Mouse (Mus musculus): Measurements from ENCODE around the gene Mknk1.

Gene Mknk1

DNA sequence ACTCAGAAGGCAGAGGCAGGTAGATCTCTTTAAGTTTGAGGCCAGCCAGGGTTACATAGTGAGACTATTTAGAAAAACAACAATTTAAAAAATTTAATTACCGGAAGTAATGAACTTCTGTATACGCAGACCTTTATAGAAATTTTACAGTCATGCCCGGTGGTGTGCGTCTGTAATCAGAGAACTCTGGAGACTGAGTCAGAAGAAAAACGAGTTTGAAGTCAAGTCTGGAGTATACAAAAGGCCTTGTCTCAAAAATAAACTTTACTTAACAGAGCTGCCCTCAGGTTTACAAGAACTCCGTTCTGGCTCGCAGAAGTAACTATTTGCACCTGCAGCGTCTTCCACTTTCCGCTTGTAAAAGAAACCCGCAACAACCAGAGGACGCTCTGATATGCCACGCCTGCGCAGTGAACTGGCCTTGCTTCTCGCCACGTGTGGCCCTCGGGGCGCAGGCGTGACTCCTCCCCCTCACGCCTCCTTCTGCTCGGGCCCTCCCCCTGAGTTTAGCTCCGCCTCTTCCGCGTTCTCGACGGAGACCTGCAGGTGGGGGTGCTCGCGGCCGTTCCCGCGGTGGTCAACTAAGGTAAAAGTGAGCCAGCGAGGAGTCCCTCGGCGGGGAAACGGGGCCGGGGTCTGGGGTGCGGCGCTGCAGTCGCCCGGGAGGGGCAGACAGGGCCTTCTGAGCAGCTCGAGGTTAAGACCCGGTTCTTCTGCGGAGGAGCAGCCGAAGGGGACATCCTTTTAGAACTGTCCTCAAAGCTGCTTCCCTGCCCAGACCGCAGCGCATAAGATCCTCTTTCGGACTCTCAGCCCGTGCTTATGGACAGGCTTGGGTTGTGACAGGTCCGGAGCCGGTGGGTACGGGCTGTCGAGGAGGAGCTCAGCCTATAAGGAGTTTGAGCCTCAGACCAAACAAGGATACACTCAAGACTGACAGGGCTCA, at the start of gene Mknk1:
Gene Mknk1, plus strand, starts transcription at position 503 of the 946 bp plus-strand sequence.
- peak; percentile 92 for DNase-seq

DNA sequence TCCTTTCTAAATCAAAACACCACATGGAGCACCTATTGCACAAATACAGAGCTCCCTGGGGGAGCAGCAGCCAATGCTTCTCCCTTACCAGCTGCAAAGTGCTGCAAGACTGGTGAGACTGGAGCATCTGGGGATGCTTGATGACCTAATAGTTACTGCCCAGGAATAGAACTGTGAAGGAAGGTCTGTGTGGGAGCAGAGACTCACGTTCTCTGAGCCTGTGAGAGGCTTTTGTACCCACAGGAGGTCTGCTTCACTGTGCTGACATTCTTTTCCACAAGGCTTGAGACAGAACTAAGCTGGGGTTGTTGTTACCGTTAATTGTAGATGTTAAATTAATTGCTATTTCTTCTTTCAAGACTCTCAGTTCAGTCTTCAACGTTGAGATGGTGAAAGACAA, 48.1 kb upstream of the Mknk1 start:
- DNase-seq: no peak

DNA sequence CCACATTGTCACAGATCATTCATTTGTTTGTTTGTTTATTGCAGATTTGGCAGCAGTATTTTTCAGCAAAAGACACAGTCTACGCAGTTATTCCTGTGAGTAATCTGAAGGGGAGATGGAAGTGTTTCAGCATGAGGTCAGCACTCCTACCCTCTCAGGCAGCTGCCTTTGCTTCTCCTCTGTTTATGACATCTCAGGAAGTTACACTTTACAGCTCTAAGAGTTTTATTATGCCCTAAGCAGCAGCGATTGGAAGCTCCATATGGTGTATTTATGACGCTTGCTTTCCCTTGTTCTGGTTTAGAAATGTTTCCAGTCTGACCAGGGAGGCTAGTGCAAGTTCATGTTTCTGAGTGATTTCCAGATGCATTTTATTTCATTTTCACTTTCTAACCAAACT, 43.6 kb upstream of the Mknk1 start:
- no peak for DNase-seq

DNA sequence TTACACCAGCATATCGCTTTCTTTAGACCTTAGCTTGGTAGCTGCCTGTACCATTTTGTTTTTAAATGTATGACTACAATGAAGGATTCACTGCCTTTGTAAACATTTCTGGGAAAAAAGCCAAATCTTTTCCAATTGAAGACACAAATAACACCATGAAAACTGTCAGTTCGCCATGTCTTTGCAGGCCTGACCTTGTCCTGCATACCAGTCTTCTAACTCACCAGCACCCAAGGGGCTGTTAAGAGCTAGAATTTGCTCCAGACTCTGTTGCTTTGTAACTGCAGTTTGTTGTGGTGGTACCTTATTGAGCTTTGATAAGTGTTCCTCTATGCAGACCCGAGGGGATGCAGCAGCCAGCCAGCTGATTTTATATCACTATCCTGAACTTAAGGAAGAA, 39.0 kb upstream of the Mknk1 start:
- DNase-seq: no peak

DNA sequence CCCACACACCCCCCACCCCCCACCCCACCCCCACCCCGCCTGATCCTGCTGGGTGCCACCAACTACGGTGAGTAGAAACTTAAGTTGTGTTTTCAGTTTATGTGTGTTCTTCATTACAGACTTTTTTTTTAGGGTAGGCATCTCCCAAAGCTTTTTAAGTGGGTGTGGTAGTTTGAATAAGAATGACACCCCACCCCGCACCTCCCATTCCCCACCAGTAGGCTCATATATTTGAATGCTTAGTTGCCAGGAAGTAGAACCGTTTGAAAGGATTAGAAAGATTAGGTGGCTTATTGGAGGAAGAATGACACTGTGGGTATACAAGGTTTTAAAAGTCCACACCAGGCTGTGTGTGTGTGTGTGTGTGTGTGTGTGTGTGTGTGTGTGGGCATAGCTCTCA, 26.7 kb upstream of the Mknk1 start:
- no peak for DNase-seq

DNA sequence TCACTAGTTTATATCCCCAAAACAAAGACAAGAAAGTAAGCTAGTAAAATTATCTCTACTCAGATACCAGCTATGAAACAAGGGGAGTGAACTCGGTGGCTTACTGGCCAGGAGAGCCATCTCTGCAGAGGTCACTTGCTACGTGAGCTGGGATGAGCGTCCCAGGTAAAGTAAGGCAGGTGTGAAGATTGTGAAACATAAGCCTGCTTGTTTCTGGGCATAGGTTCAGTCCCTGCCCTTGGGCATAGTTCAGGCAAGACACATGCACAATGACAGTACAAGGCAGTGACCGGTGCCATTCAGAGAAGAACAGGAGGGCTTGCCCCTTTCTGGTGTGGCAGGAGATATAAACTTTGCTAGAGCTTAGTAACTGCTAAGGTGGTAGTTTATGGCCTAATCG, 23.4 kb upstream of the Mknk1 start:
- DNase-seq: no peak

DNA sequence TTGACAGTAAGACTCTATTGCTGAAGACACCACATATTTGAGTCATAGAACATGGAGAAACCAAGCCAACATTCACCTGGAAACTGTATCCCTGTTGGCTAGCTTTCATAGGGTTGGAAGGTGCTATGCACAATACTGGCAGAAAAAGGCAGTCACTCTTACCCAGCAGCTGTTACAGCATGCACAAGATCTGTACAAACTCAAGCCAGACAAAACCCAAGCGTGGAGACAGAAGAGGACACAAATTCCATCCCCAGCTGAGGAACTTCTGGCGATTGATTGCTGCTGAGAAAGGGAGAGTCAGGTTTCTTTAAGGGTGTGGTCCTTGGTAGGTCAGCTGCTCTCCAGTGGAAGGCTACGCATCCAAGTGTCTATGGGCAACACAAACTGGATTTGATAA, 18.8 kb upstream of the Mknk1 start:
- no peak for DNase-seq

DNA sequence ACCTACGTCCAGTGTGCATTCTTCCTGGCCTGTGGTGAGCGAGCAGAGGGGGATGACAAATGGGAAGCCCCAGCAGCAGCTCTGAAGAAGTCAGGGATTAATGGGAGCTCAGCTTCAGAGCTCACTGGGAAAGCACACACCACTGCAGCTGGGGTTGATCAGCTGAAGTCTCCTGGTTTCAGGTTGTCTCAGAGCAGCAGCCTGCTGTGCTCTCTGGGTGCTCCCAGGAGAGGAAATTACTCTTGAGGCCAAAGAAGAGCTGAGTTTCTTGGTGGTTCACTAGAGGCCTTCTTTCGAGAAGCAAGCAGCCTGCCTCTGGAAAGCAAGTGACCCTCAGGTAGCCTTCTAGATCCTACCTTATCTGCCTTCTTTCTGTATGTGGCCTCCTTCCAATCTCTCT, 18.1 kb upstream of the Mknk1 start:
- DNase-seq: no peak

DNA sequence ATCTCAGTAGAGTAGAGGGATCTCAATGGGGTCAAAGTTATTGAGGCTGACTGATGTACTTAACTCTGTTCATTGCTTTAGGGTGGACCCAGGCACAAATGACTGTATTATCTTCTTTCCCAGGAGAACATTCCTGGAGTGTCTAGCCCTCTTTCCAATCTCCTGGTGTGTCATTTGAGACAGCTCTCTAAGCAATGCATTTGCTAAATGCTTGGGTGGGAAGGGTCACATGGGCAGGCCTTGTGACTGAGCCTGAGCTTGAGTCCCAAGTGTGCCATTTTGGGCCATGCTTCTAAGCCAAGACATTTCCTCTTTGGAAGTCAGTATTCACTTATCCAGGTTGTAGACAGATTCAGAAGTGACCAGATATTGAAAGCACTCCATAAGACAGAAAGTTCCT, 17.6 kb upstream of the Mknk1 start:
- no peak for DNase-seq

DNA sequence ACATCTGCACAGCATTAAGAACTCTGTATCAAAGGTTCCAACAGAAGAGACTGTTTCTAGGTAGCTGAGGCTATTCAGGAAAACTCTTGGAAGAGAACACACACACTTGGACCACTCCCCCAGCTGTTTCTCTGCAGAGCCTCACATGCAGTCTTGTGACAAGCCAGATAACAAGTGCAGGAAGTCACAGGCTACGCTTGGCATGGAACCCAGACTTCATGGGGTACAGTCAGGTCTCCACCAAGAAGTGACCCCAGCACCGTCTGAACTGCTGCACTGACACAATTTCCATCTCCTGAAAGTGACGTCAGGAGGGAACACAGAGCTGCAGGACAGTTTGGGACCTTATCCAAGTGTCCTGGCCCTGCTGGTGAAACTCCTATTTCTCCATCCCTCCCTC, 17.1 kb upstream of the Mknk1 start:
- no peak for DNase-seq

DNA sequence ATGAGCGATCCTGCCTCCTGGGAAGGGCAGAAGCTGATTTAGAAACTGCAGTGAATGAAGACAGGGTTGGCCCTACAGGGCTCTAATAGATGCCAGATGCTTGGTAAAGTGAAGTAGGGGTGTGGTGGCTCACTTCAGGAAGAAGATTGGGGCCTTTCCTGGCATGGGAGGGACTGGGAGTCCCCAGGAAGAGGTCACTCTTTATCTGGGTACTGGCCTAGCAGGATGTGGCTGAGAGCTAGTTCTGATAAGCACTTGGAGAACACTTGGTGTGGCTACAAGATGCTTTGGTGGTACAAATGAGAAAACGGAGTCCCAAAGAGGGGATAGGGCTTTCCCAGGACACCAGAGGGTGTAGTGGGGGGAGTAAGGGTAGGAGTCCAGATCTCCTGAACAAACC, 14.8 kb upstream of the Mknk1 start:
- DNase-seq: no peak

DNA sequence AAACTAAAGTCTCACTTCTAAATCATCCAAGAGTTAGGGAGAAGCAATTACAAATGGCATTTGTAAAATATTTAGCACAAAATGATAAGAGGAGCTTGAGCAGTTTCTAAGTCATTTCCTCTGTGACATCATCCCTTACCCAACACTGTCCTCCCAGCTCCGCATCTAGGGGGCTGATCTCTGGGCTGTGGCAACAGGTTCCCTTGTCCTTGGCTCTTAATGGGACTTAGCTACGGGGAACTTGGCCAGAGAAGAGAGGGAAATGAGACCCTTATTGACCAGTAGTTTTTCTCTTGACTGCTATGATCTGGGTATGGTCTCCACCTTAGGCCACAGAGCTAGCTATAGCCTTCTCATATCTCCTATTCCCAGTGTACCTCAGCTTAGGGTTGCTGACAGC, 13.7 kb upstream of the Mknk1 start:
- no peak for DNase-seq

DNA sequence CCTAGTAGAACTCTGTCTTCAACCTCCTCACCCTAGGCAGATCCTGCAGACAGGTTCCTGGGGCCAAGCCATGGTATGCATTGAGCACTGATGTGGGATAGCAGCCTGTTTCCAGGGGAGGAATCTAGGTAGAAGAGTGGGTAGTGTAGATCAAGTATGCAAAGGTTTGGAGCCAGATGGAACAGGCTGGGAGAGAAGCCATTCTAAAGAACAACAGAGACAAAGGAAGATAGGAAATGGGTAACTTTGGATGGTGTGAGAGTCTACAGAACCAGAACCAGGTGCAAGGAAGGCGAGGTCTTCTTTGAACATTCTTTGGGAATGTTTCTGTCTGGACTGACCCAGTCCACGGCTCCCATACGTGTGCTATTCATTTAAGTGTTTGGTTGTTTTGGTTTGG, 11.9 kb upstream of the Mknk1 start:
- no peak for DNase-seq

DNA sequence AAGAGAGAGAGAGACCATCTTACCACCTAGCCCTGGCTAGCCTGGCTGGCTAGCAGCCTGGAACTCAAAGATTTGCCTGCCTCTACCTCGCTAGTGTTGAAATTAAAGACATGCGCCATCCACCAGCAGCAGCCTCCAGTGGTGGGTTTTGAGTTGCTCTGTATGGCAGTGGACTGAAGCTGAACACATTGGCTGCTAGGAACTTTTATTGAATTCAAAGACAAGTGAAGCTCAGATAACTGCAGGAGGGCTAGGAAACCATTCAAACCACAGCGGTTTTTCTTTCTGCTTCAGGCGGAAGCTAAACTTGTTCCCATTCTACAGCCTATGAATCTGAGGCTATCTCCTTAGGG, 11.5 kb upstream of the Mknk1 start:
- DNase-seq: no peak

DNA sequence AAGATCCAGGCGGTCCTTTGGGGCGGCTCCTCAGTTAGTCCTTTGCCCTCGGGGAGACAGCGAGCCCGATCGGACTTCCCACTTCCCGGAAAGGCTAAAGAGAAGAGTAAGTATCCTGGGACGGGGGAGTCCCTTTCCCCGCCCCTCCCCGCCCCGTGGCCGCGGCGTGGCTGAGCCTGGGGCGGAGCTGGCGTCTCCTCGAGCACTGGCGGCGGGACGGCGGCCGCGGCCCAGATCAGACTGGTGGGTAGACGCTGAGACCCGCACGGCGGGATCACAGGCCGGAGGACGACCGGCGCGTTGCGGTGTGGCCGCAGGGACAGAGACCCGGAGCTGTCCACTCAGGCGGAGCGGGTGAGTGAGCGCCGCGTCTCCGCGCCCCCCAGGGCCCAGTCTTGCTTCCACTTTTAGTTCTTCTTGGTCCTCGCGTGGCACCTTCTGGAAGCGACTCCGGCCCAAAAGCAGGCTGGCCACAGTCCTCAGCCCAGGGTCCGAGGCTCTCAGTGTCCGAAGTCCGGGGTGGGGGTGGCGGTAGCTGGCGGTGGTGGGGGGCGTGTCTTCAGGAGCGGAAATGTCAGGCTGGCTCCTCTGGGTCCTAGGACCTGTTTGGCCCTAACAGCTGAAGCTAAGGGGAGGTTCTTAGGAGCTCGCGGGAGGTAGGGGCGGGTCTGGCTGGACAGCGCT, 11.0 kb upstream of the Mknk1 start, which contains the start of gene Mob3c:
Gene Mob3c, plus strand, starts transcription at position 205 of the 684 bp plus-strand sequence.
- peak; percentile 66 to 76 for DNase-seq

DNA sequence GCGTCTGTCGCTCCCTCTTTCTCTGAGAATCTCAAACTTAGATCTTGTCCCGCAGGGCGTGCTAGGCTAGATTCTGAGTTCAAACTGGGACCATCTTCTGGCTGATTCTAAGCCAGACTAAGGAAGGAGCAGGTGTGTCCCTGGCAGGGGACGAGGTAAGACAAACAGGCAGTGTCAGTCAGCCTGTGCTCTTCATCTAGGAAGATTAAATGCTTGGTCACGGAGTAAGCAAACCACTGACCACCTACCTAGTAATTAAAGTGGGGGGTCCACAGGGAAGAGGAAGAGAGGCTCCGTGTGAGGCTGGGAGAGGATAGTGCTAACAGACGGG, 10.5 kb upstream of the Mknk1 start:
- no peak for DNase-seq

DNA sequence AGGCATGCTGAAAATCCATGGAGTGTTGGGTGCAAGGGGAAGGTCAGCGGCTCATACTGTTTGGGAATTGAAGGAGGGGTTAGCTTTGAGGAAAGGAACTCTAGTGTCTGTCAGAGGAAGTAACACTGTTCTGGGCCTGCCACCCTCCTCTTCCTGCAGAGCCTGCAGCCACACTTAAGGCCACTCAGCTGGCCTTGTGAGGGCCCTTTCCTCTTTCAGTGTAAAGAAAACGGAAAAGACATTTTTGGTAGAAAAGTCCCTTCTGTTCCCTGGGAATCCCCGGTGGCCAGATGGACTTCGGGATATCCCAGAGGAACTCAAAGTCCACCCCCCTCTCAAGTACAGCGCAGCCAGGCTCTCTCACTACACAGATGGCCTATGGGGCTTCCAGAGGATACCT, 8.5 kb upstream of the Mknk1 start:
- no peak for DNase-seq

DNA sequence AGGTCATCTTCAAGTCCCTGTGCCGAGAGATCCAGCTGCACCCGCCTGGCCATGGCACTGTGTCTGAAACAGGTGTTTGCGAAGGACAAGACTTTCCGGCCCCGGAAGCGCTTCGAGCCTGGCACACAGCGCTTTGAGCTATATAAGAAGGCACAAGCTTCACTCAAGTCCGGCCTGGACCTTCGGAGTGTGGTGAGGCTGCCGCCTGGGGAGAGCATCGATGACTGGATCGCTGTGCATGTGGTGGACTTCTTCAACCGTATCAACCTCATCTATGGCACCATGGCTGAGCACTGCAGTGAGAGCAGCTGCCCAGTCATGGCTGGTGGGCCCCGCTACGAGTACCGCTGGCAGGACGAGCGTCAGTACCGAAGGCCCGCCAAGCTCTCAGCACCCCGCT, 7.8 kb upstream of the Mknk1 start:
- DNase-seq: no peak

DNA sequence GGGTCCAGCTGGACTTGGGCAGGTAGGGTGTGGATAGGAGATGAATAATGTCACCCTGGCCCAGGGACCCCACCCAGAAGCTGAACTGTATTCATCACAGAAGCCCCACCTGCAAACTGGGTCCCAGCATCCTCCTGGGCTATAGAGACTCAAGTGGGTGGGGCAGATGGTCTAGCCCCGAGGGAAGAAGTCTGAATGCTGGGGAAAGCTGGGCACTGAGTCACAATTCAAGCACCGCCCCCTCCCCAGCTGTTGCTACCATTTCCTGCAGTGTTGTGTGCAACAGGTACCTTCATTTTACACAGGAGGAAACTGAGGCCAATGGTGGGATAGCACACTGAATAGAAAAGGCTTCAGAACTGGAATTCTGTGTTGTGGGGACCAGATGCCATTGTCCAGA, 7.0 kb upstream of the Mknk1 start:
- DNase-seq: no peak

DNA sequence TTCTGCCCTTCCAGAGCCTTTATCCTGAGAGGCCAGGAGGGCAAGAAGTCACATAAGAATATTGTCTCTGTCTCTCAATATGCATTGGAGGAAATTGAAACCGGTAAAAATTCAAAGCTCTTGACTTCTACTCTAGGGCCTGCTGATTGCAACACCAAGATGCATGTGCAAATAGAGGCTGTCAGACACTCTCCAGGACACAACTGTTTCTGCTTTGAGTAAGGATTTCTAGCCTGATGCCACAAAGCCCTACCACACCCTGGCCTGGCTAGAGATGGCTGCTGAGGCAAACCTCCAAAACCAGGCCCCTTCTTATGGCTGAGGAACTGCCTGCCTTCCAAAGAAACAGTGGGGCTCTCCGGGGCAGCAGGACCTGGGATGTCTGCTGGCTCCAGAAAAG, 3.4 kb upstream of the Mknk1 start:
- DNase-seq: no peak

DNA sequence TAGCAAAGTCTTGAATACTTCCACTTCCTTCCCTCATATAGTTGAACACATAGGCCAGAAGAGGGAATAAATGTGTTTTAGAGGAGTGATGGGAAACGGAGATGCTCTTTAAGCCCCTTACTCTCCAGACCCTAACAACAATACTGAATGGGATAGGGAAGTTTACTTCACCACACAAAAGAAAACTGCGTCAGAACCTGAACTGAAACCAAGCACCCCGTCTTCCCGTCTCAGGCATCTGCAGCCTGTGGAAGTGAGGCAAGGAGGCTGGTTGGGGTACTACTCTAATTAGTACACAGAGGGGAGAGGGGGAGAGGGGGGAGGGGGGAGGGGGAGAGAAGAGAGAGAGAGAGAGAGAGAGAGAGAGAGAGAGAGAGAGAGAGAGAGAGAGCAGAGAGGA, 802 bp upstream of the Mknk1 start:
- no peak for DNase-seq

DNA sequence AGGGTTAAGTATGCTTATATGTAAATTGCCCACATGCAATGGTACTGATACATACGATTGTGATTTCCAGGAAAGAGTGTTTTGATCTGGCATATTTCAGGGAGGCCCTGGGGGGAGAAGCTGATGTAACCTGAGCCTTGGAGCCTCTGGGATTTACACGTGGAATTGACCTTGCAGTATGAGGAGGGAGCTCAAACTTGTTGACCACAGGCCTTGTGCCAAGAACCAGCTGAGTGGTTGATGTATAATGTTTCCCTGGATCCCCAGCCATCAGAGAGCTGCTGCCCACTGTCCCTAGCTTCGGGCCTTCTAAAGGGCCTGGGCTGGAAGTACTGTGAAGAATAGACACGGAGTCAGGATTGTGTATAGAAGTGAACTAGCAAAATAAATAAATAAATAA, 958 bp downstream of the Mknk1 start:
- no peak for DNase-seq

DNA sequence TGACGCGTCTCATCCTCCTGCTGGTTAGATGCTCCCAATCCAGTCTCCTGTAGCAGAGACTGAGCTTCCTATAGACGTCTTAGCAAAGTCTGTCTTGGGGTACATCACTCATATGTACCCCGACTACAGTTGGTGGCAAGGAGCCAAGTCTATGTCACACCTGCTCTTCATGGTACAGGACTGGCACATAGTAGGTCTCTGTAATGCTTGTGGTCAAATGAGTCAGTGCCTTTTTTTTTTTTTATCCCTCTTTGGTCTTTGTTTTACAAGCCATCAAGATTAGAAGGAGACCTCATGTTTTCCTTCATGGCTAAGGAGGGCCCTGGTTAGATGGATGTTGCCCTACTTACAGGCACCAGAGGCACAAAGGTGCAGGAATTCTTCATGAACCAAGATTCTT, 1.8 kb downstream of the Mknk1 start:
- DNase-seq: no peak

DNA sequence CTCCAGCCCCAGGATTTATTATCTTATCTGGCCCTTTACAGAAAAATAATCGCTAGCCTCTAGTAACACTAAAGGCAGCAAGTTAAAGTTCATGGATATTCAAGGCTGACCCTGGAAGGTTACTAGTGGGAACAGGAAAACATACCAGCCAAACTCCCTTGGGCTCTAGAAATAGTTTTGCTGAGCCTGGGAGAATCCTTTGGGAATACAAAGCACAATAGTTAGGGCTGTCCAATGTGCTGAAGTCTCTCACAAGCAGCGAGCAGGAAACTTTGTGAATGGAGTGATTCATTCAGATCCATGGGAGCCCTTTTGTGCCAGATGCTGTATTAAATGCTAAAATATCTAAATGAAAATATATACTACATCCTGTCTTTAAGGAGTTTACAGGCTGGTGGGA, 7.7 kb downstream of the Mknk1 start:
- DNase-seq: no peak

DNA sequence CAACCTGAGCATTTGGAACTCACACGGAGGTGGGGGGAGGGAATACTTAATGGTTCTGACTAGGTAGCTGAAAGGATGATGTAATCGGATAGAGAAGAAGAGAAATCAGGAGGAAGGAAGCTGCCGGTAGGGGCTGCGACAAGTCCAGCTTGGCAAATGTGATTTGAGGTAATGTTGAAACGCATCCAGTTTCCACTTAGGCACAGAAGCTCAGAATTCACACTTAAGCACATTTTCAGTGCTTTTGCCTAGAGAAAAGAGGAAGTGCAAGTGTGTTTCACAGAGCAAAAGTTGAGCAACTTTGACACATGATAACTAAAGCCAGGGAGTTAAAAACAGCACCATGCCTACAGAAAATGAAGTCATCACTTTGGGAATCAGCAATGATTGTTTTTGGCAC, 8.4 kb downstream of the Mknk1 start:
- DNase-seq: no peak
